In genomic region chr9:103208802-103209423, GRCm38 (mm10) we compare ENCODE assay signal across 34 mouse cellular contexts. TPM values are rescaled to one million over a fixed set of nuclear protein-coding genes. Genes with fewer than 3 reads are reported as not detected.
DNase-seq lines count a peak whose midpoint lies in the region; ATAC-seq lines count a peak whose summit lies in the region.
"Had no signal": no experiment of that assay in that cellular context is flagged by ENCODE, and none has a peak within 500 bp of the region (broad histone marks: within the 10 kb centered on the region; RNA-seq: fewer than 3 reads in every experiment).

No protein-coding gene starts in this region.

- H3K4me2 ChIP-seq in hindbrain, embryonic 13.5 days, result no peak overlapping the region
- H3K4me2 ChIP-seq in neural tube, embryonic 12.5 days (replicated peaks), result no peak overlapping the region
- no peak overlapping the region for H3K4me2 ChIP-seq in neural tube, embryonic 15.5 days
- no peak overlapping the region for H3K4me2 ChIP-seq in neural tube, embryonic 13.5 days
- H3K4me2 ChIP-seq in forebrain, embryonic 15.5 days (replicated peaks), result no peak overlapping the region

- no peak overlapping the region for H3K4me3 ChIP-seq in hindbrain, embryonic 13.5 days
- H3K4me3 ChIP-seq in hindbrain, embryonic 10.5 days, result no peak overlapping the region
- H3K4me3 ChIP-seq in neural tube, embryonic 12.5 days, result no peak overlapping the region
- no peak overlapping the region for H3K4me3 ChIP-seq in neural tube, embryonic 15.5 days (replicated peaks)
- H3K4me3 ChIP-seq in neural tube, embryonic 13.5 days, result no peak overlapping the region
- H3K4me3 ChIP-seq in forebrain, embryonic 15.5 days, result no peak overlapping the region
- H3K4me3 ChIP-seq: erythroblast, embryonic 14.5 days; forebrain, embryonic 13.5 days; heart, embryonic 10.5 days; heart, embryonic 15.5 days; kidney, embryonic 15.5 days; limb, embryonic 12.5 days; liver, embryonic 12.5 days had no signal

- H3K4me1 ChIP-seq in hindbrain, embryonic 13.5 days (replicated peaks), result peaks cover 4% of the 10 kb centered on the region; the same call in 1 of the 2 replicates
- 0 out of 2 replicates have a peak, but pooled peaks cover 10% of the 10 kb centered on the region for H3K4me1 ChIP-seq in hindbrain, embryonic 10.5 days (replicated peaks)
- H3K4me1 ChIP-seq in neural tube, embryonic 12.5 days, result peaks cover 9% of the 10 kb centered on the region; the same call in 1 of the 2 replicates
- 0 out of 2 replicates have a peak, but pooled peaks cover 6% of the 10 kb centered on the region for H3K4me1 ChIP-seq in neural tube, embryonic 15.5 days
- peaks cover 15% of the 10 kb centered on the region for H3K4me1 ChIP-seq in neural tube, embryonic 13.5 days (replicated peaks)
- 0 out of 2 replicates have a peak, but pooled peaks cover 8% of the 10 kb centered on the region for H3K4me1 ChIP-seq in forebrain, embryonic 15.5 days
- H3K4me1 ChIP-seq: heart, embryonic 10.5 days; limb, embryonic 12.5 days had no signal

- DNase-seq in hindbrain, embryonic 10.5 days (ENCODE audit: low spot score), result no peak
- DNase-seq in urinary bladder, adult 18-20 months (ENCODE audit: low spot score in 2 of 2), result no peak
- DNase-seq: adrenal gland, adult 2 months; adrenal gland, postnatal 36 days; cerebellum, adult 2 months; cerebellum, postnatal 14 days; gastrocnemius, postnatal 25 days; heart, adult 11 months; heart, postnatal 36 days; kidney, postnatal 25 days; liver, postnatal 0 days; lung, postnatal 4 days; midbrain, embryonic 14.5 days; right cerebral cortex, postnatal 25 days; thymus, adult 18-20 months; thymus, postnatal 25 days had no signal

- H3K27me3 ChIP-seq in hindbrain, embryonic 13.5 days, result no peaks in the 10 kb centered on the region
- H3K27me3 ChIP-seq in hindbrain, embryonic 10.5 days (ENCODE audit: insufficient read depth, poor library complexity, severe bottlenecking), result no peaks in the 10 kb centered on the region
- H3K27me3 ChIP-seq in neural tube, embryonic 12.5 days (replicated peaks), result no peaks in the 10 kb centered on the region
- no peaks in the 10 kb centered on the region for H3K27me3 ChIP-seq in neural tube, embryonic 15.5 days (replicated peaks)
- no peaks in the 10 kb centered on the region for H3K27me3 ChIP-seq in neural tube, embryonic 13.5 days
- no peaks in the 10 kb centered on the region for H3K27me3 ChIP-seq in forebrain, embryonic 15.5 days
- H3K27me3 ChIP-seq: forebrain, embryonic 13.5 days; heart, embryonic 15.5 days; limb, embryonic 12.5 days had no signal

- H3K36me3 ChIP-seq in hindbrain, embryonic 13.5 days, result no peaks in the 10 kb centered on the region
- H3K36me3 ChIP-seq in hindbrain, embryonic 10.5 days, result no peaks in the 10 kb centered on the region
- no peaks in the 10 kb centered on the region for H3K36me3 ChIP-seq in neural tube, embryonic 12.5 days
- no peaks in the 10 kb centered on the region for H3K36me3 ChIP-seq in neural tube, embryonic 15.5 days
- no peaks in the 10 kb centered on the region for H3K36me3 ChIP-seq in neural tube, embryonic 13.5 days
- no peaks in the 10 kb centered on the region for H3K36me3 ChIP-seq in forebrain, embryonic 15.5 days
- H3K36me3 ChIP-seq: heart, embryonic 10.5 days; heart, embryonic 15.5 days; kidney, embryonic 15.5 days; limb, embryonic 12.5 days had no signal

- peak; percentile 66; the same call in 1 of the 2 replicates for ATAC-seq in hindbrain, embryonic 13.5 days (ENCODE audit: low FRiP score)
- peak; percentile 91 for ATAC-seq in neural tube, embryonic 12.5 days (ENCODE audit: low FRiP score, low read depth)
- no peak; the same call in 1 of the 2 replicates for ATAC-seq in neural tube, embryonic 15.5 days (ENCODE audit: low FRiP score)
- ATAC-seq in neural tube, embryonic 13.5 days (ENCODE audit: low read depth), result peak; percentile 85
- no peak for ATAC-seq in forebrain, embryonic 15.5 days (replicated peaks)
- ATAC-seq: activated CD4-positive, CD25-positive, alpha-beta regulatory T cell, adult 4 months; forebrain, embryonic 13.5 days; intestine, postnatal 0 days; liver, embryonic 12.5 days had no signal

- 46% methylated on average over 6 of the region's 6 CpGs for WGBS in hindbrain, embryonic 13.5 days
- WGBS in hindbrain, embryonic 10.5 days, result 49% methylated on average over 6 of the region's 6 CpGs
- WGBS in neural tube, embryonic 12.5 days, result 26% methylated on average over 6 of the region's 6 CpGs
- WGBS in neural tube, embryonic 15.5 days, result 23% methylated on average over 6 of the region's 6 CpGs
- 29% methylated on average over 6 of the region's 6 CpGs for WGBS in neural tube, embryonic 13.5 days
- WGBS in forebrain, embryonic 15.5 days, result 42% methylated on average over 6 of the region's 6 CpGs

- H3K27ac ChIP-seq in hindbrain, embryonic 13.5 days, result no peak overlapping the region
- H3K27ac ChIP-seq in hindbrain, embryonic 10.5 days, result no peak overlapping the region
- no peak overlapping the region for H3K27ac ChIP-seq in neural tube, embryonic 12.5 days
- no peak overlapping the region for H3K27ac ChIP-seq in neural tube, embryonic 15.5 days (replicated peaks)
- peak overlapping the region; percentile 49 for H3K27ac ChIP-seq in neural tube, embryonic 13.5 days (replicated peaks)
- no peak overlapping the region for H3K27ac ChIP-seq in forebrain, embryonic 15.5 days (replicated peaks)
- H3K27ac ChIP-seq: forebrain, embryonic 13.5 days; heart, embryonic 10.5 days; heart, embryonic 15.5 days; kidney, embryonic 15.5 days; limb, embryonic 12.5 days; liver, embryonic 12.5 days; stomach, postnatal 0 days had no signal

- H3K9ac ChIP-seq in hindbrain, embryonic 13.5 days, result no peak overlapping the region
- H3K9ac ChIP-seq in neural tube, embryonic 12.5 days, result no peak overlapping the region
- no peak overlapping the region for H3K9ac ChIP-seq in neural tube, embryonic 15.5 days (replicated peaks)
- H3K9ac ChIP-seq in neural tube, embryonic 13.5 days, result no peak overlapping the region
- no peak overlapping the region for H3K9ac ChIP-seq in forebrain, embryonic 15.5 days (replicated peaks)
- H3K9ac ChIP-seq: forebrain, embryonic 13.5 days; heart, embryonic 15.5 days; kidney, embryonic 15.5 days; limb, embryonic 12.5 days; liver, embryonic 12.5 days; liver, postnatal 0 days had no signal

- H3K9me3 ChIP-seq in hindbrain, embryonic 13.5 days, result no peaks in the 10 kb centered on the region
- H3K9me3 ChIP-seq in hindbrain, embryonic 10.5 days, result no peaks in the 10 kb centered on the region
- H3K9me3 ChIP-seq in neural tube, embryonic 12.5 days, result no peaks in the 10 kb centered on the region
- H3K9me3 ChIP-seq in neural tube, embryonic 15.5 days (replicated peaks), result no peaks in the 10 kb centered on the region
- H3K9me3 ChIP-seq in neural tube, embryonic 13.5 days, result no peaks in the 10 kb centered on the region
- H3K9me3 ChIP-seq in forebrain, embryonic 15.5 days, result no peaks in the 10 kb centered on the region
- H3K9me3 ChIP-seq: forebrain, embryonic 13.5 days; heart, embryonic 10.5 days; heart, embryonic 15.5 days; kidney, embryonic 15.5 days; limb, embryonic 12.5 days; liver, embryonic 12.5 days had no signal

RNA-seq across cellular contexts. Expression of gene Srprb, which starts 7.0 kb away (rescaled TPM):
- 48.9 and 51.0 TPM in 2 replicates for polyA plus RNA-seq in hindbrain, embryonic 13.5 days (2015; fragmentation: Nextera tagmentation; extraction: Ambion mirVana)
- polyA plus RNA-seq in hindbrain, embryonic 10.5 days (2016; fragmentation: Nextera tagmentation; extraction: Ambion mirVana), result 62.0 and 69.7 TPM in 2 replicates
- polyA plus RNA-seq in neural tube, embryonic 12.5 days (2016; fragmentation: Nextera tagmentation; extraction: Ambion mirVana), result 54.0 and 54.3 TPM in 2 replicates
- 58.5 and 60.9 TPM in 2 replicates for polyA plus RNA-seq in neural tube, embryonic 15.5 days (2015; fragmentation: Nextera tagmentation; extraction: Ambion mirVana)
- polyA plus RNA-seq in neural tube, embryonic 13.5 days (2015; fragmentation: Nextera tagmentation; extraction: Ambion mirVana), result 51.5 and 56.3 TPM in 2 replicates
- 48.8 and 49.1 TPM in 2 replicates for polyA plus RNA-seq in forebrain, embryonic 15.5 days (2015; fragmentation: Nextera tagmentation; extraction: Ambion mirVana)

RNA-seq across cellular contexts. Expression of gene Gm20425, which starts 21.2 kb away (rescaled TPM):
- 3.5 and 4.7 TPM in 2 replicates for polyA plus RNA-seq in hindbrain, embryonic 13.5 days (2015; fragmentation: Nextera tagmentation; extraction: Ambion mirVana)
- polyA plus RNA-seq in hindbrain, embryonic 10.5 days (2016; fragmentation: Nextera tagmentation; extraction: Ambion mirVana), result not detected in 2 replicates
- polyA plus RNA-seq in neural tube, embryonic 12.5 days (2016; fragmentation: Nextera tagmentation; extraction: Ambion mirVana), result 4.6 and 7.3 TPM in 2 replicates
- 0.35 TPM in 1 of 2 replicates, not detected in the other for polyA plus RNA-seq in neural tube, embryonic 15.5 days (2015; fragmentation: Nextera tagmentation; extraction: Ambion mirVana)
- 3.0 and 3.5 TPM in 2 replicates for polyA plus RNA-seq in neural tube, embryonic 13.5 days (2015; fragmentation: Nextera tagmentation; extraction: Ambion mirVana)
- polyA plus RNA-seq in forebrain, embryonic 15.5 days (2015; fragmentation: Nextera tagmentation; extraction: Ambion mirVana), result 4.6 and 4.7 TPM in 2 replicates
- polyA plus RNA-seq: adrenal gland, adult 2 months; cortical plate, adult 2 months; erythroblast, embryonic 14.5 days; frontal cortex, adult 2 months; spleen, adult 2 months had no signal

RNA-seq across cellular contexts. Expression of gene Trf, which starts 21.3 kb away (rescaled TPM):
- 33.0 and 34.3 TPM in 2 replicates for polyA plus RNA-seq in hindbrain, embryonic 13.5 days (2015; fragmentation: Nextera tagmentation; extraction: Ambion mirVana)
- polyA plus RNA-seq in hindbrain, embryonic 10.5 days (2016; fragmentation: Nextera tagmentation; extraction: Ambion mirVana), result 17.2 and 27.2 TPM in 2 replicates
- polyA plus RNA-seq in neural tube, embryonic 12.5 days (2016; fragmentation: Nextera tagmentation; extraction: Ambion mirVana), result 25.5 and 26.3 TPM in 2 replicates
- polyA plus RNA-seq in neural tube, embryonic 15.5 days (2015; fragmentation: Nextera tagmentation; extraction: Ambion mirVana), result 38.9 and 52.8 TPM in 2 replicates
- 27.1 and 41.0 TPM in 2 replicates for polyA plus RNA-seq in neural tube, embryonic 13.5 days (2015; fragmentation: Nextera tagmentation; extraction: Ambion mirVana)
- 25.5 and 25.7 TPM in 2 replicates for polyA plus RNA-seq in forebrain, embryonic 15.5 days (2015; fragmentation: Nextera tagmentation; extraction: Ambion mirVana)

Comparison
In these comparisons a context has a peak if more than half of its experiments do, and no peak if none do; other contexts are left out.
1. ATAC-seq: peak in hindbrain, embryonic 13.5 days (single experiment), neural tube, embryonic 12.5 days (single experiment) and neural tube, embryonic 13.5 days (single experiment); none in neural tube, embryonic 15.5 days (single experiment) and forebrain, embryonic 15.5 days (single experiment).